Mouse (Mus musculus): ENCODE results near the gene Irx4.

The Irx4 gene

GRCm38 (mm10) chr13:73260354-73261035 lies at the start of gene Irx4:
TSS of gene Irx4 (plus strand) at chr13:73260479.
- no peak for DNase-seq (ENCODE audit: low read depth, low spot score)

GRCm38 (mm10) chr13:73214301-73214700 lies 46.0 kb upstream of the Irx4 start:
- no peak for DNase-seq (ENCODE audit: low read depth, low spot score)

- no peak for DNase-seq (ENCODE audit: low read depth, low spot score)
Measured at GRCm38 (mm10) chr13:73236461-73236860, 23.8 kb upstream of the Irx4 start.

GRCm38 (mm10) chr13:73239191-73239746 lies 21.0 kb upstream of the Irx4 start:
- DNase-seq (ENCODE audit: low read depth, low spot score) = no peak

GRCm38 (mm10) chr13:73242556-73242955 lies 17.7 kb upstream of the Irx4 start:
- no peak for DNase-seq (ENCODE audit: low read depth, low spot score)

GRCm38 (mm10) chr13:73246961-73247360 lies 13.3 kb upstream of the Irx4 start:
- DNase-seq (ENCODE audit: low read depth, low spot score) = no peak

- no peak for DNase-seq (ENCODE audit: low read depth, low spot score)
Measured at GRCm38 (mm10) chr13:73251222-73251621, 9.1 kb upstream of the Irx4 start.

GRCm38 (mm10) chr13:73252022-73252421 lies 8.3 kb upstream of the Irx4 start:
- no peak for DNase-seq (ENCODE audit: low read depth, low spot score)

- DNase-seq (ENCODE audit: low read depth, low spot score) = no peak
Measured at GRCm38 (mm10) chr13:73258415-73258814, 1.9 kb upstream of the Irx4 start.

- no peak for DNase-seq (ENCODE audit: low read depth, low spot score)
Measured at GRCm38 (mm10) chr13:73259577-73260353, 514 bp upstream of the Irx4 start.

GRCm38 (mm10) chr13:73261036-73261730 lies 904 bp downstream of the Irx4 start:
- DNase-seq (ENCODE audit: low read depth, low spot score) = no peak

- no peak for DNase-seq (ENCODE audit: low read depth, low spot score)
Measured at GRCm38 (mm10) chr13:73261881-73262280, 1.6 kb downstream of the Irx4 start.

- DNase-seq (ENCODE audit: low read depth, low spot score) = no peak
Measured at GRCm38 (mm10) chr13:73262336-73263127, 2.3 kb downstream of the Irx4 start.

- no peak for DNase-seq (ENCODE audit: low read depth, low spot score)
Measured at GRCm38 (mm10) chr13:73263128-73263971, 3.1 kb downstream of the Irx4 start.

- DNase-seq (ENCODE audit: low read depth, low spot score) = no peak
Measured at GRCm38 (mm10) chr13:73264166-73264735, 4.0 kb downstream of the Irx4 start.

GRCm38 (mm10) chr13:73264831-73265230 lies 4.6 kb downstream of the Irx4 start:
- DNase-seq (ENCODE audit: low read depth, low spot score) = no peak

- DNase-seq (ENCODE audit: low read depth, low spot score) = no peak
Measured at GRCm38 (mm10) chr13:73265442-73265841, 5.2 kb downstream of the Irx4 start.

- no peak for DNase-seq (ENCODE audit: low read depth, low spot score)
Measured at GRCm38 (mm10) chr13:73267551-73267950, 7.3 kb downstream of the Irx4 start.

- DNase-seq (ENCODE audit: low read depth, low spot score) = no peak
Measured at GRCm38 (mm10) chr13:73268702-73269101, 8.4 kb downstream of the Irx4 start.

- DNase-seq (ENCODE audit: low read depth, low spot score) = no peak
Measured at GRCm38 (mm10) chr13:73269251-73269650, 9.0 kb downstream of the Irx4 start.
